Mouse (Mus musculus): ENCODE data around the gene Asic2.

GRCm38 (mm10) chr11:81187851-81188250, 780.4 kb downstream of the Asic2 start:
- TF ChIP-seq EP300 (IDR thresholded peaks at IDR 0.05; ENCODE audit: low read depth) = no peak
- TF ChIP-seq CTCF (IDR thresholded peaks at IDR 0.05; ENCODE audit: low read depth) = no peak
